Mouse (Mus musculus) E14TG2a.4 (cell line): ENCODE measurements at regions not wholly inside any gene's neighbourhood (a gene's known extent, or its start where the extent isn't known, plus 50 kb on each side); places are given as distances from the start of the nearest gene placed in this dataset.

ENCODE experiments used
- CTCF ChIP-seq: conservative IDR thresholded peaks from 2 replicates; pipeline ENCODE4 v1.5.1; 2014; ENCODE audit warnings: low read length
- NANOG ChIP-seq: IDR thresholded peaks from 2 replicates; pipeline ENCODE4 v1.6.1; 2014; ENCODE audit warnings: borderline replicate concordance, low read length, mixed read lengths
- POU5F1 ChIP-seq: IDR thresholded peaks from 2 replicates; pipeline ENCODE4 v1.6.1; 2014; ENCODE audit warnings: low read length, borderline replicate concordance

- TF ChIP-seq CTCF (no peak), NANOG (no peak), POU5F1 (no peak)
Observed at GRCm38 (mm10) chr10:47366804-47367203, 1789.2 kb downstream of the Hace1 start.
